Mouse (Mus musculus) erythroblast, embryonic 14.5 days (primary cell): Measurements from ENCODE around the gene Slco6c1.

Source experiments
- GATA1 ChIP-seq: IDR thresholded peaks from 2 replicates; pipeline ENCODE4 v1.6.1; 2012; ENCODE audit warnings: low read length, inconsistent platforms, mixed read lengths
- TAL1 ChIP-seq: IDR thresholded peaks from 3 replicates; pipeline ENCODE4 v1.6.1; 2012; ENCODE audit warnings: low read length, inconsistent platforms, mixed read lengths

GRCm38 (mm10) chr1:97019404-97019803 is 108.7 kb downstream of the Slco6c1 start:
- TF ChIP-seq GATA1: no peak
- no peak for TF ChIP-seq TAL1
